Mouse (Mus musculus): ENCODE results near the gene Wipf1. TPM values are rescaled to one million over a fixed set of nuclear protein-coding genes. Genes with fewer than 3 reads are reported as not detected.
"Not testable (repeated sequence)": the region's sequence is repeated elsewhere in the genome, so short reads cannot be mapped to it uniquely, and the experiment has no call there.

Wipf1 gene
- total RNA-seq, 2 experiments from 2014 or later: 19.0 to 20.8 TPM

DNA sequence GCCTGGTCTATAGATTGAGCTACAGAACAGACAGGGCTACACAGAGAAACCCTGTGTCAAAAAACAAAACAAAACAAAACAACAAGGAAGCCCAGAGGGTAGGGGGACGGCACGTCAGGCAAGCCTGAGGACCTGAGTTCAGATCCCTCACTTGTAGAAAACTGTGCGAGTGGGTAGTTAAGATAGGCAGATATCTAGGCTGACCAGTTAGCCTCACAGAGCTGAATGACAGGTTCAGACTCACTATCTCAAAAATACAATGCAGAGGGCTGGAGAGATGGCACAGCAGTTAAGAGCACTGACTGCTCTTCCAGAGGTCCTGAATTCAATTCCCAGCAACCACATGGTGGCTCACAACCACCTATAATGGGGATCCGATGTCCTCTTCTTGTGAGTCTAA lies 23.2 kb downstream of the Wipf1 start:
- not testable (repeated sequence) for DNase-seq

DNA sequence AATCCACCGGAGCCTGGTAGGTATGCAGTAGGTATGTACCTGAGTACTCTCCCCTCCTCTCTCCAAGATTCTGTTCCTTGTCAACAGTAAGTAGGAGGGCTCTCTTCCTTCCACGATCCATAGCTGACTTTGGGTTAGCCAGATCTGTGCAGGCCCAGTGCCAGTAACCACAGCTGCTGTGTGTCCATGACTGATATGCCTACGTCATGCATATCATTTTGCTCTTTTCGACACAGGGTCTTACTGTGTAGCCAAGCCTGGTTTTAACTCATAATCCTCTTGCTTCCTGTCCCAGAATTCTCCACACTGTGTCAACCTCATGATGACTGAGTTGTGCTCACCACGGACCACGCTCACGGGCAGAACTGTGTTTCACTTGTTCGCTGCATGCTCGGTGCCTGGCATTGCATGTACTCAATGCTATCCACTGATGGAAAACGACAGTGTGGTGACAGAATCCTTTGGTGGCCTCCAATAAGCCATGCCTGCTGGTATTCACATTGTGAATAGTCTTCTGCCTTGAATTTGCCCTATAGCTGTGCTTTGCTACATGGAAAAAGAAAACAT lies 26.6 kb downstream of the Wipf1 start:
- peak; percentile 66 for DNase-seq

DNA sequence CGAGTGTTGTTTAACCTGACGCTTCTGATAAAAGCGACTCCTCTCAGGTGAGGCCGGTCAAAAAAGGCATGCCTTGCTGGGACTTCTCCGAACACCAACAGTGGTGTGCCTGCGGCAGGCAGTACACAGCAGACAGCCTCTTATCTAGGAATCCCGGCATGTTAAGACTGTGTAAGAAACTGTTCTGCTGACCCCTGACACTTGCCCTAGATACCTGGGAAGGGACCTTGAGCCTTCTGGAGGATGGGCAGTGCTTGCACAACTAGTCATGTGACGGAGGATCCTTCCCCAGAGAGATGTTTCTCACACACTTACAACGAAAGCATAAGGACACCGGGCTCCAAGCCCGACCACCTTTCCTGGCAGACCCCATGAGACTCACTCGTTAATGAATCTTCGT lies 28.7 kb downstream of the Wipf1 start:
- no peak for DNase-seq

DNA sequence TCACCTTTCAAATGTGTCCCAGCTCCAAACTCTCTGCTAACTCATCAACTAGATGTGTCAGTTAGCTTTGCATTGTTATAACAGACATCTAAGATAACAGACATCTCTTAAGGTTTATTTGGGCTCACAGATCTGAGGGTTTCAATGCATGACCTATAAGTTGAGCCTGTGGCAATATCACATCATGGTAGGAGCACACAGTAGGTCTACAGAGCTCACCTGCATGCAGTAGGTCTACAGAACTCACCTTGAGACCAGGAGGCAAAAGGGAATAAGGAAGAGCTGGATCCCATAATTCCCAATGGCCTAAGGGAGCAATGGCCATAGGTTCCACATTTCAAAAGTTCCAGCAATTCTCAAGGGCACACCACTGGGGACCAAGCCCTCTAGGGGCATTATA lies 31.2 kb downstream of the Wipf1 start:
- no peak for DNase-seq

DNA sequence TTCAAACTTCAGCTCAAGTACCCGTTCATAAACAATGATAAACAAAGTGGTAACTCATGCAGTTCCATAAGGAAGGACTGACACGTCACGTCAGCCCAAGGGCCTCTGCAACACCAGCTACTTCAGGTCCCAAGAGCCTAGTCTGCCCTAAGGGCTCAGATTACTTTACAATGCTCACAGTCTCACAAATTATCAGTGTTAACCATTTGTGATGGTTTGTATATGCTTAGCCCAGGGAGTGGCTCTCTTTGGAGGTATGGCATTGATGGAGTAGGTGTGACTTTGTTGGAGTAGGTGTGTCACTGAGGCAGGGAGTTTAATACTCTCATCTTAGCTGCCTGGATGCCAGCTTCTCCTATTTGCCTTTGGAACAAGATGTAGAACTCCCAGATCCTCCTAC lies 32.0 kb downstream of the Wipf1 start:
- no peak for DNase-seq

DNA sequence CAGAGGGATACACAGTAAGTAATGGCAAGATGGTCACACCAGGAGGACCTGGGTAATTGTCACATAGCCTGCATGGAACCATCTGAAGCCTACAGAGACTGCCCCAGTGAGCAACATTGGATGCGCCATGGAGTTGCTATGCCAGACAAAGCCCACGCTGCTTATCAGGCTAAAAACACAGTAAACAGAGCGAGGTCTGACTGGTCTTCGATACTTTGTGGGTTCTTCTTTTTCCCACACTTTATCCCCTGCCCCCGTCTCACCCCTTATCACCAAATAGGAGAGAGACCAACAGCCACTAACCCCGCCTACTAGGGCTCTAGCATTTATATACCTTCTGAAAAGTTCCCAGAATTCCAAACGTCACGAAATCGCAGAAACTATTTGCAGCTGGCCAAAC lies 32.6 kb downstream of the Wipf1 start:
- DNase-seq: no peak

DNA sequence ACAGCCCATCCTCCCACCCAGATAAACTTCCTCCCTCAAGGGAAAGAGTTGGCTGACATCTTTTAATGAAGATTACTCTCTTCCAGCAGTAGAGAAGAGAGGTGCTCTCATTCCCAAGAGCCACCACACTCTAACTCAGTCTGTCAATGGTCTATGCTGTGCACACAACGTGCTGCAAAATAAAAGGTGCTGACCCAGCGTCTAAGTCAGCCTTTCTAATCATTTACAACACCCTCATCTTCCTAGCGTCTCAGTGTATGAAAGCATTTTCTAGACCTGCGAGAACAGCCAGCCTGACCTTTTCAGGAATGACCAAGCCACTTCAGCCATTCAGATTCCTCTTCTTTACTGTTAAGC lies 33.2 kb downstream of the Wipf1 start:
- no peak for DNase-seq

DNA sequence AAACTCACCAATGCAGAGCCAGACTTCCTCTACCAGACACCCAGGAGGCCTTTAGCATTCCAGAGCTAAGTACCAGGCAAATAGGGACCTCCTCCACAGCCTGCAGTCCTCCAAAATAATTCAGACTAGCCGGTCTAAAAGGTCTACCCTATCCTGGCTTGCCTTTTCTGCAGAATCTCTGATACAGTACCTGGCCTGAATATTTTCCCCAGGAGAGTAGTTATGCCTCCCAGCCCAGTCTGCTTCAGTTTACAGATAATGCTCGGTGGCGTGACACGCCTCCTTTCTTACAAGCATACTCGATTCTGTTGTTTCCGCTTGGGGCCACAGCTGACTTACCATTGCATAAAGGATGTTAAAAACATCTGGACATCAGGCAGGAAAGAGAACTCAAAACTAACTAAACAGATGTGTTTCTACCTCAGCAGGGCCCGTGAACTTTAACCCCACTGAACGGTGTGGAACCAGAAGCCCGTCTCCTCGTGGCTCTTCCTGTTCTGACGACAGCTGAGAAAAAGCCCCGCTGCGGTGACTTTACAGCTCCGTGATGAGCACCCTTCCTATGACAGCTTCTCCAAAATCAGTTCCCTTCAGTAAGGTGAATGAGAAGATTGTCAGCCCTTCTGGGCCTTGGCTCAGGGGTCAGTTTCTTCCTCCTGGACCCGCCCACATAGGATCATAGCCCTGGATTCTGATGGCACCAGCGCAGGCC lies 33.8 kb downstream of the Wipf1 start:
- DNase-seq: peak; percentile 39

DNA sequence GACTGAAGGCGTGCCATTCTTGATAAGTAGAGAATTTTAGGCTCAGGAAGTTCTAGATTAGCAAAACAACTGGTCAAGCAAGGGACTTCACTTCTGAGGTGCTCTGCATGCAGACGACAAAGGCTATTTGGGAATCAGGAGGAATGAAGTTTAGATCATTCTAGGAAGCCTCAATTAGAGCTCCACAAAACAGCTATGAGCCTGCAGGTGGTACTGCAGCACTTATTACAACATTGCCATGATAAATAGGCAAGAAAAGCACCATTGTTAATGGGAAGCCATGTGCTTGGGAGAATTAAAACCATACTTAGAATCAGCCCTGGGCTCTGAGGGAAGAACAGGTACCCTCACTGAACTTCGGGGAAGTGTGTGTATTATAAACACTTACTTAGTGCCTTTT lies 36.0 kb downstream of the Wipf1 start:
- DNase-seq: no peak

DNA sequence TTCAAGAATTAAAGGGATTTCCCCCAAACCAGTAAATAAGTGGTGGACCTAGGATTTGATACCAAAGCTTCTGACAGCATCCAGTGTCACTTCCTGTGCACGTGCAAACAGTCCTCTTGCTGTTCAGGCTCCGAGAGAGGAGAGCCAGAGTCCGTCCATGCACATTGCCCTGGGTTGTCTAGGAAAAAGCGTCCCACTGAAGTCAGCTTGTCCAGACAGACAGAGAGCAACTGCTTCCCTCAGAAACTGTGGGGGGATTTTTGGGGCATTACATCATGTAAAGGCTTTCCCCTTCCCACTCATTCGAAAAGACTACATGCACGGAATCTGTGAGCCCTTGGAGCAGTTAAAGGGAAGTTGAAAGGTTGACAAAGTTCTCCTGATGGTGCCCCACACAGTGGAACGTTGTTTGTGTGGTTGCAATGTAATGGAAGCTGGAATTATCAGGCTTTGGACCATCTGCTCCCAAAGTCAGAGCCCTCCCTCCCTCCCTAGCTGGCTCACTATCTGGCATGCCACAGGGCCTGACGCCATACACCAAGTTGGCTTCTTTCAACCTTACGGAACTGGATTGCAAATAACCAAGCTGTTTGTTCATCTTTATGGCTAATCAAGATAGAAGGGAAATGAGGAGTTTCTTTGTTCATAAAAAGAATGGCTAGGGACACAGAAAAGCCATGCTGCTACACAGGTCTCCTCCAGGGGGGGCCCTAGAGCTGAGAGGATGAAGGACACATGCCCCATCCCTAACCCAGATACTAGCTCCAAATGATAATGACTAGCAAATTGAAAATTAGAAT lies 37.9 kb downstream of the Wipf1 start:
- DNase-seq: peak; percentile 69

DNA sequence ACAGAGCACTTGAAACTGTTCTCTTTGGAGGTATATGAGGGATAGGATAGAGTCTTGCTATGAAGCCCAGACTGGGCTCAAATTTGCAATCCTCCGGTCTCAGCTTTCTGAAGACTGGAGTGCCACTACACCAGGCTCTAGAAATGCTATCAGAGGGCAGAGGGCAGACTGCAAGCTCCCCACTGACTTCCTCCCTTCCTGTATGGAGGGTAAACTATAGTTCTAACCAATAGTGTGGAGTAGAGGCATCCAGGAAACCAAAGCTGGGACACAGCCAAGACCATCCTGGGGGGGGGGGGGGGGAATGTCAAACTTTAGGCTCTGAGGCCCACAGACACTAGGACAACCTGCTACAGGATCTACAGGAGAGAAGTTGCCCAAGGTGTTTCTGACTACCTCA lies 39.1 kb downstream of the Wipf1 start:
- DNase-seq: no peak

DNA sequence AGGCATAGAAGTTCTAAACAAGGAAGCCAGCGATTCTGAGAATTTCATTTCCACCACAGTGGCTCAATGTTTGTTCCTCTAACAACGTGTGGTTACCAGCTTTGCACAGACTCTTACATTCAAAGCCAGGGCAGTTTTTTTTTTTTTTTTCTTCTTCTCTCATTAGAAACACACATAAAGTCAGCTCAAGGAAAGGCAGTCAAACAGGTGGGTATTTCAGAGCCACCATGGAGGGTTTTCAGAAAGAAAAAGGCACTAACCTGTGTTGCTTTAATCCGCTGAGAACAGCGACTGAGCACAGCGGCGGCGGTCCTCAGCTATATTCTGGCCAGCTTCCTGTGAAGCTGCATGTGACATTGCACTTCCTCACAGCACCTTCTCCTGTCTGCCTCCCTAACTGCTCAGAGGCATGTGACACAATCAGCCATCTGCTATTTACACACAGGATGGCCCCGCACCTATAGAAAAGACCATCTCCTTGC lies 43.4 kb downstream of the Wipf1 start:
- no peak for DNase-seq

DNA sequence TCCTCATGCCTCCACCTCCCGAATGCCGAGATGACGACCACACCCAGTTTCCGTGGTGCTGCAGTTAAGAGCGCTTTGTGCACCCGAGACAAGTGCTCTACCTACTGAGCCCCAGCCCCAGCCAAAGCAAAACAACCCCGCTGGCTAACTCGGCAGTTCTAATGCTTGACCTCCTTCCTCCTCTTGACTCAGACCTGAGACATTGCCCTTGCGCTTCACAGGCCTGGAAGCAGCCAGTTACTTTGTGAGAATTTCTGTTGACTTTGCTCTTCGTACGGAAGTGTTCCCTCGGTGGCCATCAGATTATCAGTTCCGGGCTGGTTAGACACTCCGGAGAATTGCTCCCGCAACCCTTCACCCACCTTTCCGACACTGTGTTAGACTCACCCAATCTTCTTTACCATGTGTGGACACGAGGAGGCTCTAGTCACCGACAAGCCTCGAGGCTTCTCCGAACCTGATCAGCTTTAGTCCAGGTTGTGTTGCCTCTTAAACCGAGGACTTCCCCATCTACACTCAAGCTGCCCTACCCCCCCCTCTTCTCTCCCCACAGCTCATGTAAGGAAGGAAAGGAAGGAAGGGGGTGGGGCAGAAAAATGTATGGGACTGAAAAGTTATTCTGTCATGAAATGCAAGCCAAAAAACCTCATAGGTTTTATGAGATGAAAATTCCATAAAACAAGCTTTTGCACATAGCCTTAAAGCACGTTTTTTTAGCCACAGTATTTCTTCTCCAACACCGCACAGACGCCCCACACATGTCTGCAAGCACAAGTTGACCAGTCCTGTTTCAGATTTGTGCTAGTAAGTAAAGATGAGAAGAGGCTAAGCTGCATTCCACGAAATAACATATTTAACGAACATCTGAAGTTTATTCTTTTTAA lies 44.1 kb downstream of the Wipf1 start:
- peak; percentile 16 for DNase-seq

DNA sequence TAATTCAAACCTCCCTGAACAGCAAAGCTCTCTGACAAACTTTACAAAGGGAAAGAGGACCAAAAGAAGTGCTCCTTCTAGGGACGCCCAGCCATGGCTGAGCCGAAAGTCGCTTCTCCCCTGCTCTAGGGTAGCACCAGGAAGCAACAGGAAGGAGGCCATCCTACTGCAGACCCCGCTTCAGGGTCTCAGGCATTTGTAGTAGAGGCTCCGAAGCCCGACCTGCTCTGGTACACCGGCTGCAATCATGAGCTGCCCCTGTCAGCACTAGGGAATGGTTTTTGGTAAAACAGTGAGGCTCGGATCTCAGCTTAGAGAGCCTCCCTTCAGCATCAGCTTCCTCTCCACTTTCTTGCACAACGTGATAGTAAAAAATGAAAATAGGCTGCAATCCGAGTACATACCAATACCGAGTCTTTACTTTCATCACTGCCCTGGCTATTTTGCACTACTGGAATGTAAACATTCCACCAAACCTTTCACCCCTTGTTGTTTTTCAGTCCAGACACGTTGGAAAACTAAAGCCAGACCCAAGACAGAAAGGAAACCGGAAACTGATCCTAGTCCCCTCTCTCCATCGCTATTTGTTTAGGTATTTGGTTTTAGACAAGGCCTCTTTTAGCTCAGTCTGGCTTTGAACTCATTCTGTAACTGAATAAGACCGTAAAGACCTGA lies 44.8 kb downstream of the Wipf1 start:
- no peak for DNase-seq

DNA sequence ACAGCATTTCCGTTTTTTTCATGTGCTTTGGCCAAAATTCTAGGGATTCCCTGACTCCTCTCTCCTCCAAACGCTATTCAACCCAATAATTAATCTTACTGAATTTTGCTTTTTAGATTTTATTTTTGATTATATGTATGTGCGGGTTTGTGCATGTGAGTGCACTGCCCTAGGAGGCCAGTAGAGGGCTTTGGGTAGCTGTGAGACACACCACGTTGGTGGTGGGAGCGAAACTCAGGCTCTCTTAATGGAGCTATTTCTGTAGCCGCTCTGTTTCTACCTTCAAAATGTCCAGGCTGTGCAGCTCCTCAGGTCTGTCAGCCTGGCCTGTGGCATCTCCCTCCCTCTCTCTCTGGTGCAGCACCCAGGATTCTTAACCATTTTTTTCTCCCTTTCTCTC lies 50.7 kb downstream of the Wipf1 start:
- no peak for DNase-seq

DNA sequence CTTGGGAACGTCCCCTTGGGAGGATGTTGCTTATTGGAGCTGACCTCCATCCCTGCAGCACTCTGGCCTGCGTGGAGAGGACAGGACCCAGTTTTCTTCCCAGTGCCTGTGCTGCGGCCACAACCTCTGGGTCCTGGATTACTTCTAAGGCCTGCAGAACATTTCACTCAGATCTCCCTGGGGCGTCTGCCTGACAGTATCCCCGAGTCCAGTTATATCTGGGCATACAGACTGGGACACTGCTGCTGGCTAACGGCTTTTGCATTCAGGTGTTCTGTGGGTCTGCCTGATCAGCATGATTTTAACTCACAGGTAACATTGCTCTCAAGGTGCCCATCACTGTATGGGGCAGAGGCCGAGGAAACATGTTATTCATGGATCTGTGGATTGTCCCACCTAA lies 52.0 kb downstream of the Wipf1 start:
- no peak for DNase-seq

DNA sequence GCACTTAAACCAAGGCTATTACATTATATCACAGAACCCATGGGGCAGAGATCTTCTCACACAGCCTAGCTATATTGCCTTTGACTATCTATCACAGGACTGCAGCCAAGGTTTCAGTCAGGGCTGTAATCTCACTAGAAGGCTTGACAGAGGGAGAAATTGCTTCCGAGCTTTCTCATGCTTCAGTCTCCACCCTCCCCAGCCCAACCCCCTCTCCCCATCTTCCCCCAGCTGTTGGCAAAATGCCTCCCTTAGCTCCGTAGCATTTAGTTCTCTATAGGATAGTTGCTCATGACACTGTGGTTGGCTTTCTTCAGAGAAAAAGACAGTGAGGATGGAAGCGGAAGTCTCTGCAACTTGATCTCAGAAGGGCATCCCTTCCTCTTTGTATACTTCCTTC lies 54.0 kb downstream of the Wipf1 start:
- DNase-seq: peak; percentile 45

DNA sequence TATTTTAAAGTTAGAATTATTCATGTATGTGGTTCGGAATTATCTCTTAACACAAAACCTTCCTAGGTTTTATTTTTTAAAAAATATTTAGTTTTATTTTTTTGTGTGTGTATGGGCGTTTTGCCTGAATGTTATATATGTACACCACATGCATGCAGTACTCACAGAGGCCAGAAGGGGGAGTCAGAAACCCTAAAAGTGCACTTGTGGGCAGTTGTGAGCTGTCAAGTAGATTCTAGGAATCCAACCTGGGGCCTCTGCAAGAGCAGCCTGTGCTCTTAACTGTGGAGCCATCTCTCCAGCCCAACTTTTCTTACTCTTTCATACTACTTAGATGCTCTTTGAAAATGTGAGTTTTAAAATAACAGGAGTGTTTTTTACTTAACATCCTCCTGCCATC lies 57.4 kb downstream of the Wipf1 start:
- DNase-seq: peak; percentile 43

DNA sequence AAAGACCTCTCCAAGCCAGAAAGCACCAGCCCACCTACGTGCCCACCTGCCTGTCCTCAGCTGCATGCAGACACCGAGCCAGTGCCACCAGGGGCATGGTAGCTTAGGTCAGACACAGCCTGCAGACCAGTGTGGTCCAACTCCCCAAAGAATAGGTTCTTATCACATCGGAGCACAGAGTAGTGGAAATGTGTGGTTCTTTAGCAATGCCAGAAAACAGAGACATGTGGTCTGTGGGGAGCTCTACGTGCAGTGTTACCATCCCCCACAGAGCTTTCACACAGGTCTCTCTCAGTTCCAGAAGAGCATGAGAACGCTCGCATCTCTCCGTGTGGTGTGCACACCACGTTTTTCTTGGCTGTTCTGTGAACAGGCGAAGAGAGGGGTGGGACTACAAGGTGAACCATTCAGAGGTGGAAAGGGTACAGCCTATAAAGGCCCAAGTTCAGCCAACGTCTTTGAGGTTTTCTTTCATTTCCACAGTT lies 59.3 kb downstream of the Wipf1 start:
- no peak for DNase-seq

DNA sequence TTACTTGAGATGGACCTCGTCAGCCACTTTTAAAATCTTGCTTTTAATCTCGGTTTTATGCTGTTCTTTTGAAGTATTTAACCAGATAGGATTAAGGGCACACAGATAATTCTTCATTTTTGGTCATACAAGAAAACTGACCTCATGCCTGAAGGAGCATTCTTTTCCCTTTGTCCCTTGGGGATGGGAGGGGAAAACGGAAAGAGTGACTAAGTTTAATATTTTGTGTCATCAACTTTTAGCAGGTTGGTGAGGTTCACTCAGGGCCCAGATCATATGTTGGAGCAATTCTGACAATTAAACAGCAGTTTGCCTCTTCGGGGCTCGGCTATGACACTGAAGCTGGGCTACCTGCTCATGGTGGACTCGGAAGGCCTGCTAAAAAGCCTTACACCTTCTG lies 60.0 kb downstream of the Wipf1 start:
- DNase-seq: peak; percentile 26

DNA sequence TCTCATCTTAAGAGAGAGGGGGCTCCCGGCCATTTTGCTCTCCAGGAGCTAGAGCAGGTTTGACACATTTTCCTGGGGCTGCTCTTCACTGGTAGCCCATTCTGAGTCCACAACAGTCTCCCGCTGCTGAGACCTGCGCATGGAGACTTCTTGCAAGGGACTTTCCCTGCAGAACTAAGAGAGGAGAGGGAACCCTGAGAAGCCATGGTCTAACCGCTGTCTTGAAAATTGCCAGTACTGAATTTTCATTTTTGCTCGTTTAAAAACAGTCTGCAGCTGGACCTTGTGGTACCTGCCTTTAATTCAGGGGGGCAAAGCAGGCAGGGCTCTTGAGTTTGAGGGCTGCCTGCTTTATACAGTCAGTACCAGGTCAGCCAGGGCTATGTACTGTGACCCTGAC lies 60.5 kb downstream of the Wipf1 start:
- DNase-seq: no peak

All from heart, postnatal 4 days (tissue).